Mouse (Mus musculus) skeletal muscle tissue, adult 2 months (tissue): ENCODE measurements around the gene Nfu1.

Experiments
- DNase-seq: peaks from one replicate; pipeline ENCODE4 v3.0.0-alpha.2; 2012; ENCODE audit warnings: low read depth, low spot score

The Nfu1 gene

DNA sequence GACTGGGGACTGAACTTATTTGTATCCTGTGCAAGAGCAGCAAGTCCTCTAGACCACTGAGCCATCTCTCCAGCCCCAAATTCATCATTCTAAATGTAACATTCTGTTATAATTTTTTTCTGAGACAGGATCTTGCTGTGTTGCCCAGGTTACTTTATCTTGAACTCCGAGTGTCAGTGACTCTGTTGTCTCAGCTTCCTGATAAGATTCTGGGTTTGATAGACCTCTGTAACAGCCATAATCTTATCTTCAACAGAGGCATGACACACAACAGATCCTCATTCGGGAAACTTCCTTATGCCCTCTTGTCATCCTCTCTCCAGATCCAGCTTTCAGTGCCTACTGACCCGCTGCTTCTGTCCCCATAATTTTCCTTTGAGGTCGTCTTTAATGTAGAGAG lies 63.7 kb downstream of the Nfu1 start:
- DNase-seq = no peak

DNA sequence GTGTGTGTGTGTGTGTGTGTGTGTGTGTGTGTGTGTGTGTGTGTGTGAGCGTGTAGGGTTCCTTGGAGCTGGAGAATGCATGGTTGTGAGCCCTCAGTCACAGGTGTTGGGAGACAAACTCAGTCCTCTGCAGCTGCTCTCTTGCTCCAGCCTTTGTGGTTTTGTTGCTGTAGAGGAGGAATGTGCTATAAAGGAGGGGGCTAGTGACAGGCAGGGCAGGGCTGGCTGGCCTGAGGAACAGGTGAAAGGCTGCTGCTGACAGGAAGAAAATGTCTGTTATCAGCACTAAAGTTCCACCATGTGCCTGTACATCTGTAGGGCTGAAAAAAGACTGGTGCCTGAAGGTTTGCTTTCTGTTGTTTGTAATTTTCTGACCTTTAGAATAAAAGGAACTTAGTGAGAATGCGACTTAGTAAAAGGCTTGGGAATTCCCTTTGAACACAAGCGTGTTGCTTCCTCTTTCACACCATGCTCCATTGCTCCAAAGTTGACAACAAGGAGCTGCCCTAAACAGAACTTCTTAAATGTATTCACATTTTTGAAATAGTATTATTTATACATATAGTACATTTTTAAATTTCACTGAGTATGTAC lies 66.2 kb downstream of the Nfu1 start:
- no peak for DNase-seq
